Mouse (Mus musculus): ENCODE measurements around the gene Kcnip1. TPM values are rescaled to one million over a fixed set of nuclear protein-coding genes. Genes with fewer than 3 reads are reported as not detected.

Kcnip1 gene
- polyA plus RNA-seq, 1 experiment, result not detected

DNA sequence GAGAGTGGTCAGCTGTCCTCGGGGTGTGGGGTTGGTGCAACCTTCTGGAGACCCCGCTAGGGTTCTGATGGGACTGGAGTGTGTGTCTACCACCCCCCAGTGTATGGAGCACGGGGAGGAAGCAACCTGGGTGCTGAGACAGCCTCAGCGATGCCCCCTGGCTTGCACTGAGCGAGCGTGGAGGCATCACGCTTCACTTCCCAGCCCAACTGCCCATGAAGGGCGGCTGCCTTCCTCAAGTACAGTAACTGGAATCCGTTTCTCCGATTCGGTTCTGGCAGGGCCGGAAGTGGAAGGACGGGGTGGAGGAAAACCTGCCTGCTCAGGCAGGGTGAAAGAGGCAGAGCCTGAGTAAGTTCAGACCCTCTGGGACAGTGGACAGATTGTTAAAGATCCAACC, 71.5 kb downstream of the Kcnip1 start:
- Histone ChIP-seq H3K9me3 (ENCODE audit: control insufficient read depth, low read length) (no peaks in the 10 kb centered on the region), H3K4me3 (replicated peaks) (no peak overlapping the region), H3K27me3 (ENCODE audit: control insufficient read depth) (no peaks in the 10 kb centered on the region)

DNA sequence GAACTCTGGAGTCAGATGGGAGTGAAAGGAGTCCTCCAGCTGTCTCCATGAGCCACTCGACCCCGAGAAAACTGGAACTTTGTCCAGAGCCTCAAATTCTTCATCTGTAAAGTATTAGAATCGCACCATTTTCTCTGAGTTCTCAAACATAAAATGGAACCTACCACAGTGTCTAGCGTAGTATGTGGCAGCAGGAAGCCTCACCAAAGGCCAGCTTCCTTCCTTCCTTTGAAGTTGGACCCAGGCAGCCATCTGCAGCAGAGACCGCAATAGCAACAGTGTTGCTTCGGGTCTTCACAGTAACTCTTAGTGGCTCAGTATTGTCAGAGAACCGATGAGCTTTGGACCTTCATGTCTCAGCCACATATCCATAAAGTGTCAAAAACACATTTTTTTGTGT, 73.1 kb downstream of the Kcnip1 start:
- no peaks in the 10 kb centered on the region for H3K9me3 ChIP-seq (ENCODE audit: control insufficient read depth, low read length)
- no peaks in the 10 kb centered on the region for H3K4me1 ChIP-seq (ENCODE audit: control insufficient read depth)
- H3K4me3 ChIP-seq (replicated peaks), result no peak overlapping the region
- H3K36me3 ChIP-seq (ENCODE audit: control insufficient read depth), result no peaks in the 10 kb centered on the region
- no peaks in the 10 kb centered on the region for H3K27me3 ChIP-seq (ENCODE audit: control insufficient read depth)
- TF ChIP-seq GATA1 (IDR thresholded peaks at IDR 0.05; ENCODE audit: low read length) (no peak), TAL1 (IDR thresholded peaks at IDR 0.05; ENCODE audit: low read length) (no peak)

More for the DNA sequence above, 71.5 kb downstream of the Kcnip1 start:
- Histone ChIP-seq H3K4me1 (ENCODE audit: control insufficient read depth) (no peaks in the 10 kb centered on the region), H3K36me3 (ENCODE audit: control insufficient read depth) (no peaks in the 10 kb centered on the region)
- TF ChIP-seq GATA1 (IDR thresholded peaks at IDR 0.05; ENCODE audit: low read length) (no peak), TAL1 (IDR thresholded peaks at IDR 0.05; ENCODE audit: low read length) (no peak)

DNA sequence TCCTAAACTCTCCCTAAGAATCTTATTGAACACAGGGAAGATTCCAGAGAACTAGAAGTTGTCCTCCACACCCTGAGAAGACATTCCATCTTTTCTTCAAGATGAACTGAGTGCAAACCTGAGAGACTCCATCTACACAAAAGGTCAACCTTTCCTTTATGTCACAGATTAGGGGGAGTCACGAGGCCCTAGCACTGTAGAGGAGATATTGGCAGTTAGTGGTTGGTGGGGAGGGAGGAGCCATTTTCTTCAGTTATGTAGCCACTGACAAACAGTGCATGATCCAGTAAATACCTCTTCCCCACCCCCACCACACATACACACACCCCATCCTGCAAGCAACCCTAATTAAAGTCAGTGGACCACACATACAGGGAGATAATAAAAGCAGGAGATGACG, 74.5 kb downstream of the Kcnip1 start:
- Histone ChIP-seq H3K9me3 (ENCODE audit: control insufficient read depth, low read length) (no peaks in the 10 kb centered on the region), H3K27me3 (ENCODE audit: control insufficient read depth) (no peaks in the 10 kb centered on the region), H3K36me3 (ENCODE audit: control insufficient read depth) (no peaks in the 10 kb centered on the region), H3K4me1 (ENCODE audit: control insufficient read depth) (no peaks in the 10 kb centered on the region), H3K4me3 (replicated peaks) (no peak overlapping the region)
- TF ChIP-seq TAL1 (IDR thresholded peaks at IDR 0.05; ENCODE audit: low read length), result no peak
- TF ChIP-seq GATA1 (IDR thresholded peaks at IDR 0.05; ENCODE audit: low read length), result no peak

DNA sequence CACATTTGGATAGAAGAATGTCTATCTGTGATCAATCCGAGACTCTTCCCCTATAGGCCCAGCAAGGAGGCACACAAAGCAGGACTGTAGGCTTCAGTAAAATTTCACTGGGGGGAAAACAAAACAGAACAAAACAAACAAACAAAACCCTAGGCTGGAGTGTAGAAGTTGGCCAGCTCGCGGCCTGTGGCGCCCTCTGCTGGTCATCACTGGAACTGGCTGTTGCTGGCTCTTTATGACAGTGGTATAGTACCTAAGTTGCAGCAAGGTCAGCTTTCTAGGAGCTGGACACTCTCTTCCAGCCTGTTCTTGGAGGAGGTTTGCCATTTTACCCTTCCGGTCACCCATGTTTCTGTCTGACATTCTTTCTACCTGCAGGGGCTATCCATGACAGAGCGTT, 75.4 kb downstream of the Kcnip1 start:
- no peaks in the 10 kb centered on the region for H3K36me3 ChIP-seq (ENCODE audit: control insufficient read depth)
- H3K4me3 ChIP-seq (replicated peaks), result no peak overlapping the region
- no peaks in the 10 kb centered on the region for H3K27me3 ChIP-seq (ENCODE audit: control insufficient read depth)
- no peaks in the 10 kb centered on the region for H3K4me1 ChIP-seq (ENCODE audit: control insufficient read depth)
- no peak for TF ChIP-seq GATA1 (IDR thresholded peaks at IDR 0.05; ENCODE audit: low read length)
- TF ChIP-seq TAL1 (IDR thresholded peaks at IDR 0.05; ENCODE audit: low read length), result no peak
- no peaks in the 10 kb centered on the region for H3K9me3 ChIP-seq (ENCODE audit: control insufficient read depth, low read length)

DNA sequence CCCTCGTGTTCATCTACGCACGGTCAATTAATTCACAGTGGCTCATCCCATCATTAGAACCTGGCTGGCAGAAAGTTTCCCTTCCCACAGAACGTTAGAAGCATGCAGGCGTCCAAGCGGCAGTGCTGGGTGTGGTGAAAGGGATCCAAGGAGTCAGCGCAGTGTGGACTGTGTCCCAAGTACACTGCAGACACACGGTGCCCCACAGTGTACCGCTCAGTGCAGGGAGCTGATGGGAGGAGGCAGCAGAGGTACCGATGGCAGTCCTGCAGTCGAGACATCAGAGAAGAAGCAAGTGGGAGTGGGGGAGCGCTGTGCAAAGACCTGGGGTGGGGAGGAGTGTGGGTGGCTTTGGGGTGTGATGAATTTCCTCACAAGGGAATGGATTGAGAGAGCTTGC, 78.7 kb downstream of the Kcnip1 start:
- no peaks in the 10 kb centered on the region for H3K27me3 ChIP-seq (ENCODE audit: control insufficient read depth)
- peaks cover 4% of the 10 kb centered on the region; the same call in 1 of the 2 replicates for H3K9me3 ChIP-seq (ENCODE audit: control insufficient read depth, low read length)
- TF ChIP-seq TAL1 (IDR thresholded peaks at IDR 0.05; ENCODE audit: low read length), result no peak
- no peak overlapping the region for H3K4me3 ChIP-seq (replicated peaks)
- peaks cover 14% of the 10 kb centered on the region for H3K4me1 ChIP-seq (ENCODE audit: control insufficient read depth)
- no peaks in the 10 kb centered on the region for H3K36me3 ChIP-seq (ENCODE audit: control insufficient read depth)

DNA sequence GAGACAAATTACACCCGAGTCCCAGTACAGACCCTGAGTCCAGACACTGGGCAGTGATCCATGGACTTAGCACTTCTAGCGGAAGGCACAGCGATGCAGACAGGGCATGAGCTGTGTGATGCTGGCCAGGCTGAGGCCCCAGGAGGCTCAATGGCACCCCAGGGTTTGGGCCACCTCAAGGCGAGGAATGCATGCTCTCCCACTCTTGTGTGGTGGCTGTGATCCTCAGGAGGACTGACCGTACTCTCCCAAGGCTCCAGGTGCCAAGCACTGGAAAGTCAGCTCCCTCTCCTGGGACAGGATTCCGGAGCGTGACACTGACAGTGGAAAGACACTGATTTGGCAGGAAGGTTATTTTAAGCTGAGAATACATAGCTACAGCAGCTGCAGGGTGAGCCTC, 79.9 kb downstream of the Kcnip1 start:
- TF ChIP-seq TAL1 (IDR thresholded peaks at IDR 0.05; ENCODE audit: low read length) (no peak), GATA1 (IDR thresholded peaks at IDR 0.05; ENCODE audit: low read length) (no peak)
- Histone ChIP-seq H3K4me3 (replicated peaks) (no peak overlapping the region), H3K4me1 (ENCODE audit: control insufficient read depth) (peaks cover 14% of the 10 kb centered on the region), H3K36me3 (ENCODE audit: control insufficient read depth) (no peaks in the 10 kb centered on the region), H3K27me3 (ENCODE audit: control insufficient read depth) (no peaks in the 10 kb centered on the region), H3K9me3 (ENCODE audit: control insufficient read depth, low read length) (peaks cover 4% of the 10 kb centered on the region; the same call in 1 of the 2 replicates)

DNA sequence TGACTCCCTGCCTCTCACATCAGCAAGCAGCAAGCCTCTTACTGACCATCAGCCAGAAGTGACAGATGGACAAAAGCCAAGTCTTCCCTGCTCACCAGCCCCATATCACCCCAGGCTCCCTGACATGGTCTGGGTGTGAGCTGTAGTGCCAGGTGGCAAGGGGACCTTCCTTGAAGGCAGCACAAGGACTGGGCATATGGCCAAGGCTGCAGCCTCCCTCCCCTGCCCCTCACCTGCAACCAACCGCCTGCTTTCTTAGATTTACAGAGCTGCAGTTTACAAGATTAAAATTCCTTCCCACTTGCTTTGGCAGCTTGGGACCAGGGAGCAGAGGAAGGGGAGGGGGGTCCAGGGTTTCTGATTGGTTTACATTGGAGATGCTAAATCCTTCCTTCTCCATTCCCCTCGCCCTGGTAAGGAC, 80.8 kb downstream of the Kcnip1 start:
- H3K9me3 ChIP-seq (ENCODE audit: control insufficient read depth, low read length), result peaks cover 5% of the 10 kb centered on the region; the same call in 1 of the 2 replicates
- H3K27me3 ChIP-seq (ENCODE audit: control insufficient read depth), result no peaks in the 10 kb centered on the region
- no peak overlapping the region for H3K4me3 ChIP-seq (replicated peaks)
- H3K4me1 ChIP-seq (ENCODE audit: control insufficient read depth), result peaks cover 14% of the 10 kb centered on the region
- TF ChIP-seq GATA1 (IDR thresholded peaks at IDR 0.05; ENCODE audit: low read length) (no peak), TAL1 (IDR thresholded peaks at IDR 0.05; ENCODE audit: low read length) (no peak)
- H3K36me3 ChIP-seq (ENCODE audit: control insufficient read depth), result no peaks in the 10 kb centered on the region

DNA sequence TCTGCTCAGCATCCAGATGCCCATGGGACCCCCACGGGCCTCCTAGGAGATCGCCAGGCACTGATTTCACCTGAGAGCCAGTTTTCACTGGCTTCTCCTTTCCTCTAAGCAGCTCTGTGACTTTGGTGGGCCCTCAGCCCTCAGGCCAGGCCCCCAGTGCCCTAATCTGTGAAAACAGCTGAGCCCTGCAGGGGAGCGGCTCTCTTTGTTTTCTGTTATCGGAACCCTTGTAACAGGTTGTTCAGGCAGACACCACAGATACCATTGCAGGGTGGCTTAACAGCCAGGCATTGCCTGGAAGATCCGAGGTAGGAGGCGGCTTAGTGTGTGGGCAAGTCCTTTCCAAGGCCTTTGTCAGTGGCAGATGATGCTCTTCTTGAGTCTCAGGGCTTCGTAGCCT, 82.0 kb downstream of the Kcnip1 start:
- no peaks in the 10 kb centered on the region for H3K36me3 ChIP-seq (ENCODE audit: control insufficient read depth)
- H3K4me3 ChIP-seq (replicated peaks), result no peak overlapping the region
- peaks cover 14% of the 10 kb centered on the region for H3K4me1 ChIP-seq (ENCODE audit: control insufficient read depth)
- no peaks in the 10 kb centered on the region for H3K27me3 ChIP-seq (ENCODE audit: control insufficient read depth)
- TF ChIP-seq GATA1 (IDR thresholded peaks at IDR 0.05; ENCODE audit: low read length), result no peak
- TF ChIP-seq TAL1 (IDR thresholded peaks at IDR 0.05; ENCODE audit: low read length), result no peak
- peaks cover 8% of the 10 kb centered on the region; the same call in 1 of the 2 replicates for H3K9me3 ChIP-seq (ENCODE audit: control insufficient read depth, low read length)

DNA sequence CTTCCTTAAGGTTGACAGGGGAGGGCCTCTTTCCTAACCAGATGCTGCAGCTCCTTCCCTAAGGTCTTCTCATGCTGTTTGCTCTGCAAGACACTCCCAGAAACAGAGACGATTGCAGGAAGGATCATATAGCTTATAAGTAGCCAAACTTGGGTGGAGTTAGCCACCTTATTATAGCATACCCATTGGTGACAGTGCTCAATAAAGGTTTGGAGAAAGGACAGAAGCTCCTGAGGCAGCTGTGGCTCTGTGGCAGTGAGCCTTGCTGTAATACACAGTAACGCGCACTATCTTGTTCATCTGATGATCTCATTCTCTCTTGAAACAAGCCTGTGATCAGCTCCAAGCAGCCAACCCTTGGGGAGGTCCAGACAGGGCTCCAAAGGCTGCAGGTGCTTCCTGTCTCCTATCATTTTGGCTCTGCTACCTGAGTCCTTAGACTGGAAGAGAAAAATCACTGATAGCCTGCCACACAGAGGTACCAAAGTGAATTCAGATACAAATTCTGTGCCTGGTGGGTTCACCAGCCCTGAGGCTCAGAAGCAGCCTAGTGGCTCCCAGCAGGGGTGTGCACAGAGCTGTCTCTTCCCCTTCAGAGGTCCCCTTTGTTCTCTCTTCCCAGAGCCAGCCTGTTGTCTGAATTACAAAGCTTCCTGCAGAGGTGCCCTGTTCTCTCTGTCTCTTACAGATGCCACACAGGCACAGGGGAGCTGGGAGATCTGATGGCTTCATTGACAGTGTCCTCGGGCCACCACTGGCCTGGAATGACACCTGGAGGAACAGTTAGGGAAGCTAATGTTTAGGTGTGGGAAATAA, 84.4 kb downstream of the Kcnip1 start:
- TF ChIP-seq GATA1 (IDR thresholded peaks at IDR 0.05; ENCODE audit: low read length) (no peak), TAL1 (IDR thresholded peaks at IDR 0.05; ENCODE audit: low read length) (no peak)
- H3K4me3 ChIP-seq (replicated peaks), result no peak overlapping the region
- H3K27me3 ChIP-seq (ENCODE audit: control insufficient read depth), result no peaks in the 10 kb centered on the region
- peaks cover 8% of the 10 kb centered on the region; the same call in 1 of the 2 replicates for H3K9me3 ChIP-seq (ENCODE audit: control insufficient read depth, low read length)
- no peaks in the 10 kb centered on the region for H3K36me3 ChIP-seq (ENCODE audit: control insufficient read depth)
- peaks cover 14% of the 10 kb centered on the region for H3K4me1 ChIP-seq (ENCODE audit: control insufficient read depth)
